In the genomic region with DNA sequence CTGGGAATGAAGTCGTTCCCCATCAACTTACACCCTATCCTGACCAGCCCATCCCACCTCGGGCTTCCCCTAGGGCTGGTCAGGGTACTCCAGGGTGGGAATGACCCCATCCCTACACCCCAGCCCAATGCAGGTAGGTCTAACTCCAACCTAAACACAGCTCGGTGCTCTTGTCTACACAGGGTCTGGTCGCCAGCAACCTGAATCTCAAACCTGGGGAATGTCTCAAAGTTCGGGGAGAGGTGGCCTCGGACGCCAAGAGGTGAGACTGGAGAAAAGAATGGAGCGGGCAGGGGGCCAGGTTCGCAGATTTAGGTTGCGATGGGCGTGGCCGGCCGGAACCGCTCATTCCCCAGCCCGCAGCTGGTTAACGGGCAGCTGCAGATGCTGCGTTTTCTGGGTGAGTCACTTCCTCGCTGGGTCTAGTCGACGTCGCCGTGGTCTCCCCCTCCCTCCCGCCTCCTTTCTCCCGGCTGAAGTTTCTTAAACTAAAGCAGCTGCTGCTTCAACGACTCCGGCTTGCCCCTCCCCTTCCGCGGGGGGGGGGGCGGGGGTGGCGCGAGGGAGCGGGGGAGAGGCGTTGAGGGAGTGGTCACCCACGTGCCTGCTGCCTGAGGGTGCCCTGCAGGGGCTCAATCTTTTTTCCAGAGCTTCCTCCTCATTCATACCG, we compare ENCODE assay signal across 8 mouse cellular contexts. TPM values are rescaled to one million over a fixed set of nuclear protein-coding genes. Genes with fewer than 3 reads are reported as not detected.
DNase-seq lines count a peak whose midpoint lies in the region; ATAC-seq lines count a peak whose summit lies in the region.

No protein-coding gene starts in this region.

- H3K27ac ChIP-seq in hindbrain, embryonic 12.5 days, result peak overlapping the region; percentile 56
- peak overlapping the region; percentile 99 for H3K27ac ChIP-seq in limb, embryonic 13.5 days
- H3K27ac ChIP-seq in midbrain, embryonic 13.5 days, result no peak overlapping the region

- H3K4me1 ChIP-seq in hindbrain, embryonic 12.5 days, result peaks cover 26% of the 10 kb centered on the region
- peaks cover 47% of the 10 kb centered on the region for H3K4me1 ChIP-seq in limb, embryonic 13.5 days
- H3K4me1 ChIP-seq in midbrain, embryonic 13.5 days (replicated peaks), result peaks cover 32% of the 10 kb centered on the region

- peaks cover 15% of the 10 kb centered on the region; the same call in 1 of the 2 replicates for H3K27me3 ChIP-seq in hindbrain, embryonic 12.5 days
- H3K27me3 ChIP-seq in limb, embryonic 13.5 days, result no peaks in the 10 kb centered on the region
- peaks cover 17% of the 10 kb centered on the region for H3K27me3 ChIP-seq in midbrain, embryonic 13.5 days

- H3K9me3 ChIP-seq in hindbrain, embryonic 12.5 days (replicated peaks), result no peaks in the 10 kb centered on the region
- H3K9me3 ChIP-seq in limb, embryonic 13.5 days, result no peaks in the 10 kb centered on the region
- no peaks in the 10 kb centered on the region for H3K9me3 ChIP-seq in midbrain, embryonic 13.5 days

- under 1% methylated on average over 24 of the region's 35 CpGs for WGBS in hindbrain, embryonic 12.5 days
- WGBS in limb, embryonic 13.5 days, result under 1% methylated on average over 34 of the region's 35 CpGs
- 1% methylated on average over 20 of the region's 35 CpGs for WGBS in midbrain, embryonic 13.5 days

- ATAC-seq in hindbrain, embryonic 12.5 days (ENCODE audit: low FRiP score), result 0 out of 2 replicates have a peak, but pooled peaks have one; percentile 30
- ATAC-seq in limb, embryonic 13.5 days (ENCODE audit: low FRiP score, low read depth), result peak; percentile 71
- peak; percentile 49; the same call in 1 of the 2 replicates for ATAC-seq in midbrain, embryonic 13.5 days

- H3K9ac ChIP-seq in hindbrain, embryonic 12.5 days, result peak overlapping the region; percentile 50
- H3K9ac ChIP-seq in limb, embryonic 13.5 days, result peak overlapping the region; percentile 77
- peak overlapping the region; percentile 54; the same call in 1 of the 2 replicates for H3K9ac ChIP-seq in midbrain, embryonic 13.5 days (replicated peaks)

- H3K4me3 ChIP-seq in hindbrain, embryonic 12.5 days, result peak overlapping the region; percentile 30
- H3K4me3 ChIP-seq in limb, embryonic 13.5 days, result peak overlapping the region; percentile 62
- H3K4me3 ChIP-seq in midbrain, embryonic 13.5 days (replicated peaks), result peak overlapping the region; percentile 27

- DNase-seq in CD8-positive naive resting alpha-beta T cell, adult 2 months (ENCODE audit: low read depth in 2 of 2, low spot score in 2 of 2), result peak; percentile 64 to 73
- DNase-seq in adrenal gland, postnatal 14 days, result peak; percentile 86
- peak; percentile 93 for DNase-seq in forelimb bud, embryonic 11.5 days (ENCODE audit: low read depth, low spot score)
- peak; percentile 46 for DNase-seq in spleen, adult 12 weeks (ENCODE audit: low spot score)
- DNase-seq in layer of hippocampus, adult 18-20 months (ENCODE audit: low spot score in 2 of 2), result no peak

- peak overlapping the region; percentile 57 for H3K4me2 ChIP-seq in hindbrain, embryonic 12.5 days (replicated peaks)
- H3K4me2 ChIP-seq in limb, embryonic 13.5 days (replicated peaks), result peak overlapping the region; percentile 95
- peak overlapping the region; percentile 59 for H3K4me2 ChIP-seq in midbrain, embryonic 13.5 days (replicated peaks)

- H3K36me3 ChIP-seq in hindbrain, embryonic 12.5 days, result no peaks in the 10 kb centered on the region
- peaks cover 20% of the 10 kb centered on the region for H3K36me3 ChIP-seq in limb, embryonic 13.5 days
- H3K36me3 ChIP-seq in midbrain, embryonic 13.5 days, result no peaks in the 10 kb centered on the region

RNA-seq across cellular contexts. Expression of gene Lgals1, which starts 1.4 kb away (rescaled TPM):
- total RNA-seq in adrenal gland, postnatal 14 days (2021), result 554 and 561 TPM in 2 replicates
- 569 and 595 TPM in 2 replicates for polyA plus RNA-seq in hindbrain, embryonic 12.5 days (2016; fragmentation: Nextera tagmentation; extraction: Ambion mirVana)
- 1,866 and 1,947 TPM in 2 replicates for polyA plus RNA-seq in limb, embryonic 13.5 days (2015; fragmentation: Nextera tagmentation; extraction: Ambion mirVana)
- polyA plus RNA-seq in midbrain, embryonic 13.5 days (2015; fragmentation: Nextera tagmentation; extraction: Ambion mirVana), result 109 and 125 TPM in 2 replicates
- total RNA-seq in layer of hippocampus, adult 18-20 months (2021), result 10 to 100 TPM; 23.8 to 27.0 TPM

RNA-seq across cellular contexts. Expression of gene Nol12, which starts 6.8 kb away (rescaled TPM):
- 37.0 and 44.4 TPM in 2 replicates for total RNA-seq in adrenal gland, postnatal 14 days (2021)
- 53.8 and 60.0 TPM in 2 replicates for polyA plus RNA-seq in hindbrain, embryonic 12.5 days (2016; fragmentation: Nextera tagmentation; extraction: Ambion mirVana)
- polyA plus RNA-seq in limb, embryonic 13.5 days (2015; fragmentation: Nextera tagmentation; extraction: Ambion mirVana), result 55.7 and 60.0 TPM in 2 replicates
- polyA plus RNA-seq in midbrain, embryonic 13.5 days (2015; fragmentation: Nextera tagmentation; extraction: Ambion mirVana), result 53.1 and 58.0 TPM in 2 replicates
- total RNA-seq in layer of hippocampus, adult 18-20 months (2021), result 10 to 100 TPM; 36.2 to 37.5 TPM

RNA-seq across cellular contexts. Expression of gene Pdxp, which starts 14.2 kb away (rescaled TPM):
- total RNA-seq in adrenal gland, postnatal 14 days (2021), result 4.4 and 6.2 TPM in 2 replicates
- 48.1 and 49.0 TPM in 2 replicates for polyA plus RNA-seq in hindbrain, embryonic 12.5 days (2016; fragmentation: Nextera tagmentation; extraction: Ambion mirVana)
- 19.1 and 20.3 TPM in 2 replicates for polyA plus RNA-seq in limb, embryonic 13.5 days (2015; fragmentation: Nextera tagmentation; extraction: Ambion mirVana)
- 55.8 and 63.2 TPM in 2 replicates for polyA plus RNA-seq in midbrain, embryonic 13.5 days (2015; fragmentation: Nextera tagmentation; extraction: Ambion mirVana)
- 100 to 1,000 TPM; 170 to 178 TPM for total RNA-seq in layer of hippocampus, adult 18-20 months (2021)

RNA-seq across cellular contexts. Expression of gene Triobp, which starts 19.6 kb away (rescaled TPM):
- 82.2 and 85.0 TPM in 2 replicates for total RNA-seq in adrenal gland, postnatal 14 days (2021)
- polyA plus RNA-seq in hindbrain, embryonic 12.5 days (2016; fragmentation: Nextera tagmentation; extraction: Ambion mirVana), result 44.7 and 52.4 TPM in 2 replicates
- polyA plus RNA-seq in limb, embryonic 13.5 days (2015; fragmentation: Nextera tagmentation; extraction: Ambion mirVana), result 42.0 and 50.2 TPM in 2 replicates
- 38.3 and 42.6 TPM in 2 replicates for polyA plus RNA-seq in midbrain, embryonic 13.5 days (2015; fragmentation: Nextera tagmentation; extraction: Ambion mirVana)
- total RNA-seq in layer of hippocampus, adult 18-20 months (2021), result 1 to 10 TPM; 9.0 to 9.2 TPM

RNA-seq across cellular contexts. Expression of gene Sh3bp1, which starts 28.4 kb away (rescaled TPM):
- total RNA-seq in adrenal gland, postnatal 14 days (2021), result 6.6 and 15.2 TPM in 2 replicates
- polyA plus RNA-seq in hindbrain, embryonic 12.5 days (2016; fragmentation: Nextera tagmentation; extraction: Ambion mirVana), result 15.5 and 17.4 TPM in 2 replicates
- polyA plus RNA-seq in limb, embryonic 13.5 days (2015; fragmentation: Nextera tagmentation; extraction: Ambion mirVana), result 43.7 and 51.3 TPM in 2 replicates
- 2.5 and 4.9 TPM in 2 replicates for polyA plus RNA-seq in midbrain, embryonic 13.5 days (2015; fragmentation: Nextera tagmentation; extraction: Ambion mirVana)
- 10 to 100 TPM; 32.4 to 34.4 TPM for total RNA-seq in layer of hippocampus, adult 18-20 months (2021)

Comparison
In these comparisons a context has a peak if more than half of its experiments do, and no peak if none do; other contexts are left out.
1. DNase-seq: peak in CD8-positive naive resting alpha-beta T cell, adult 2 months (2 of 2), adrenal gland, postnatal 14 days (single experiment), forelimb bud, embryonic 11.5 days (single experiment) and spleen, adult 12 weeks (single experiment); none in layer of hippocampus, adult 18-20 months (0 of 2).
2. Peak in every context shown above with its lines, with median percentiles within 50 percentile points of each other: ATAC-seq, H3K4me2 ChIP-seq, H3K4me3 ChIP-seq and H3K9ac ChIP-seq.